Mouse (Mus musculus) erythroblast, embryonic 14.5 days (primary cell): ENCODE measurements around the gene Krt18. TPM values are rescaled to one million over a fixed set of nuclear protein-coding genes. Genes with fewer than 3 reads are reported as not detected.

Experiments used
- H3K27me3 ChIP-seq: 2 replicates; pipeline ENCODE4 v1.6.1; 2012; ENCODE audit warnings: inconsistent platforms; ENCODE audit not compliant: control insufficient read depth
- H3K36me3 ChIP-seq: 2 replicates; pipeline ENCODE4 v1.6.1; 2012; ENCODE audit warnings: mild to moderate bottlenecking, inconsistent platforms; ENCODE audit not compliant: control insufficient read depth
- H3K4me1 ChIP-seq: 2 replicates; pipeline ENCODE4 v1.6.1; 2012; ENCODE audit warnings: inconsistent platforms; ENCODE audit not compliant: control insufficient read depth
- H3K4me3 ChIP-seq: replicated peaks from 2 replicates; pipeline ENCODE3; 2012; ENCODE audit warnings: moderate library complexity, mild to moderate bottlenecking, inconsistent platforms
- H3K9me3 ChIP-seq: 2 replicates; pipeline ENCODE4 v1.6.1; 2012; ENCODE audit warnings: low read length, inconsistent platforms, mixed read lengths; ENCODE audit not compliant: control insufficient read depth
- GATA1 ChIP-seq: IDR thresholded peaks from 2 replicates; pipeline ENCODE4 v1.6.1; 2012; ENCODE audit warnings: low read length, inconsistent platforms, mixed read lengths
- TAL1 ChIP-seq: IDR thresholded peaks from 3 replicates; pipeline ENCODE4 v1.6.1; 2012; ENCODE audit warnings: low read length, inconsistent platforms, mixed read lengths
- polyA plus RNA-seq: library from polyadenylated mRNA; stranded (reverse); fragments of >175 nt; gene quantifications from 2 replicates; pipeline ENCODE4 v1.2.3, GENCODE M21; 2012

The Krt18 gene
- polyA plus RNA-seq, 1 experiment, result 0.13 TPM

DNA sequence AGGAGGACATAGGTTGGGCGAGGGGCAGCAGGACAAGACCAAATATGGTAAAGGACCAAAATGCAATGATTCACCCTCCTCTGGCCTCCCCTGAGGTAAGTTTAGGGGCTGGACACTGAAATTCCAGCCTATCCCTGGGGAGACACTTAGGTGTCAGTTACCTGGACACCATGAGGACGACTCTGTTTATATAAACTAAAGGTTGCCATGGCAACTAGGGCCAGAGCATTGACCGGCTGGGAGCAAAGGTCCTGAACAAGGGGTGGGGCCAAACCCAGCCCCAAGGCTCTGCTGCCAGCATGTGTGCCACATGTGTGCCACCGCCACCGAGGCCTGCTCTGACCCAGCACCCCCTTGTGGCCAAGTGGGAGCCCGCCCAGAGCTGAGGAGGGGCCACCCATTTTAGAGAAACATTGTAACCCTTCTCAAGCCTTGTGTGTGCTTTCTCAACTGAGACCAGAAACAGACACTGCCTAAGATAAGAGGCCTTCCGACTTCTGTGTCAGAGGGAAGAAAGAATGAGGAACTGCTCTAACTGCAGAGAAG, 10.0 kb upstream of the Krt18 start:
- Histone ChIP-seq H3K36me3 (no peaks in the 10 kb centered on the region), H3K9me3 (no peaks in the 10 kb centered on the region), H3K4me1 (no peaks in the 10 kb centered on the region; the same call in none of the 2 replicates), H3K27me3 (no peaks in the 10 kb centered on the region), H3K4me3 (no peak overlapping the region)
- TF ChIP-seq TAL1 (no peak), GATA1 (no peak)

DNA sequence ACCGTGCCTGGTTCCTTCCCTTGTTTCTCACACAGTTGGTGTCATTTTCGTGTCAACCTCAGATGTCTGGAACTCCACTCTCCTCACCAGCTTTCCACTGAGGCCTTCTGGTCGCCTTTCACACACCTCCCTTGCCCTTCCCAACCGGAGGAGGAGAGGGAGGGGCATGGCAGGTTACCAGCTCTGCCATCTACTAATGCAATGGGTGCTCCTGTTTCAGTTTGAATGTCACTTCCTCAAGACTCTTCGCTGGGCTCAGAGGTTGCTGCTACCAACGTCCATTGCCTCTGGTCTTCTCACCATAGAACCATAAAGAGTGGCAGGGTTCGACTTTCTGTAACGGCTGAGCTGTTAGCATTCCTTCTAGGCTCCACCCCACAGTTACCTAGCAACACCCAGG, 5.5 kb upstream of the Krt18 start:
- TF ChIP-seq GATA1 (no peak), TAL1 (no peak)
- Histone ChIP-seq H3K4me3 (no peak overlapping the region), H3K36me3 (no peaks in the 10 kb centered on the region), H3K27me3 (peaks cover 35% of the 10 kb centered on the region), H3K9me3 (no peaks in the 10 kb centered on the region), H3K4me1 (peaks cover 2% of the 10 kb centered on the region)

- Histone ChIP-seq H3K4me1 (peaks cover 7% of the 10 kb centered on the region), H3K4me3 (no peak overlapping the region), H3K27me3 (peaks cover 48% of the 10 kb centered on the region), H3K36me3 (no peaks in the 10 kb centered on the region), H3K9me3 (no peaks in the 10 kb centered on the region)
- no peak for TF ChIP-seq GATA1
- TF ChIP-seq TAL1, result no peak
Measured at GRCm38 (mm10) chr15:102023888-102024287, 4.1 kb upstream of the Krt18 start.

- no peak for TF ChIP-seq TAL1
- no peak for TF ChIP-seq GATA1
Measured at GRCm38 (mm10) chr15:102025136-102025872, 2.7 kb upstream of the Krt18 start.

GRCm38 (mm10) chr15:102026430-102026829, 1.6 kb upstream of the Krt18 start:
- H3K4me1 ChIP-seq, result peaks cover 7% of the 10 kb centered on the region
- no peaks in the 10 kb centered on the region for H3K9me3 ChIP-seq
- peaks cover 2% of the 10 kb centered on the region; the same call in 1 of the 2 replicates for H3K36me3 ChIP-seq
- H3K27me3 ChIP-seq, result peaks cover 48% of the 10 kb centered on the region
- TF ChIP-seq TAL1 (no peak), GATA1 (no peak)
- no peak overlapping the region for H3K4me3 ChIP-seq

More at GRCm38 (mm10) chr15:102025136-102025872, 2.7 kb upstream of the Krt18 start:
- no peaks in the 10 kb centered on the region for H3K9me3 ChIP-seq
- H3K4me3 ChIP-seq, result no peak overlapping the region
- H3K27me3 ChIP-seq, result peaks cover 48% of the 10 kb centered on the region
- peaks cover 2% of the 10 kb centered on the region; the same call in 1 of the 2 replicates for H3K36me3 ChIP-seq
- peaks cover 7% of the 10 kb centered on the region for H3K4me1 ChIP-seq

GRCm38 (mm10) chr15:102034121-102035053, 6.4 kb downstream of the Krt18 start:
- Histone ChIP-seq H3K27me3 (no peaks in the 10 kb centered on the region; the same call in 1 of the 2 replicates), H3K4me1 (no peaks in the 10 kb centered on the region), H3K4me3 (no peak overlapping the region), H3K9me3 (no peaks in the 10 kb centered on the region), H3K36me3 (peaks cover 2% of the 10 kb centered on the region; the same call in 1 of the 2 replicates)
- TF ChIP-seq TAL1 (no peak), GATA1 (no peak)

DNA sequence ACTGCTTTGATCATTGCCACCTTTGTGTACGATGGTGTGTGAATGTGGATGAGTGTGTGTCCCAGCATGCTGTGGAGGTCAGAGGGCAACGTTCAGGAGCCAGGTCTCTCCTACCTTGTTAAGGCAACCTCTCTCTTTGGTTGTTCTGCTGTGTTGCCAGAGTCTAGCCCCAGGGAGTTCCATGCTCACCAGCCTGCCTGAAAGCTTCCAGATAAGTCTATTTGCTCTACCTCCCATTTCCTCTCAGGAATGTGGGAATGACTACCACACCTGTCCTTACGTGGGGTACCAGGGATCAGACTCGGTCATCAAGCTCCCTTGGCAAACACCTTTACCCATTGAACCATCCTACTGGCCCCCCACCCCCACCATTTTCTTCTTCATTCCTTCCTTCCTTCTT, 12.3 kb downstream of the Krt18 start:
- no peak for TF ChIP-seq TAL1
- TF ChIP-seq GATA1, result no peak
- Histone ChIP-seq H3K27me3 (no peaks in the 10 kb centered on the region; the same call in 1 of the 2 replicates), H3K36me3 (no peaks in the 10 kb centered on the region), H3K4me1 (no peaks in the 10 kb centered on the region), H3K9me3 (no peaks in the 10 kb centered on the region), H3K4me3 (no peak overlapping the region)

DNA sequence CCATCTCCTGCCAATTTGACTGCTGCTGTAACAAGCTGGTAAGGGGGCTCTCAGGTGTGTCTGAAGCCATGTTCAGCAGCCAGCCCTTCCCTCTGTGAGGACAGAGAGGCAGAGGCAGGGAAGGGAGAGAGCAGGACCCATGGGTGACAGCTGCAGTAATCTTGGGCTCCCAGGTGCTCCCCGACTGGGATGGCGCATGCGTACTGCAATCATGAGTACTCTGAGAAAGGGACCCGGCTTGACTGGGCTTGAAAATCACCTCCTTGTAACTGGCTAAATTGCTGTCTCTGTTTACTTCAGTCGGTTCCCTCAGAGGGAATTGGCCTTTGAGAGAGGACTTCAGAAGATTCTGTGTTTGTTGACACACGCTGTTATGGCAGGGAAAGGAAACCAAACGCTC, 14.0 kb downstream of the Krt18 start:
- Histone ChIP-seq H3K4me3 (no peak overlapping the region), H3K27me3 (no peaks in the 10 kb centered on the region; the same call in 1 of the 2 replicates), H3K4me1 (no peaks in the 10 kb centered on the region), H3K36me3 (no peaks in the 10 kb centered on the region), H3K9me3 (no peaks in the 10 kb centered on the region)
- TF ChIP-seq GATA1 (no peak), TAL1 (no peak)
